Mouse (Mus musculus): Measurements from ENCODE around the gene Rpl35. TPM values are rescaled to one million over a fixed set of nuclear protein-coding genes. Genes with fewer than 3 reads are reported as not detected.
"Not testable (repeated sequence)": the region's sequence is repeated elsewhere in the genome, so short reads cannot be mapped to it uniquely, and the experiment has no call there.

The Rpl35 gene
- polyA plus RNA-seq (2012; ENCODE audit: insufficient read depth, low replicate concordance), result 34.1 and 180 TPM in 2 replicates

GRCm38 (mm10) chr2:39005574-39006079, at the start of gene Rpl35:
Rpl35 (minus strand) TSS chr2:39005624.
- Histone ChIP-seq H3K36me3 (replicated peaks; ENCODE audit: low read length) (peaks cover 39% of the 10 kb centered on the region), H3K27me3 (replicated peaks) (no peaks in the 10 kb centered on the region), H3K4me1 (peaks cover 72% of the 10 kb centered on the region), H3K9me3 (no peaks in the 10 kb centered on the region), H3K4me3 (replicated peaks) (peak within 1 kb of the TSS; percentile 93)
- TF ChIP-seq FLI1 (IDR thresholded peaks at IDR 0.05; ENCODE audit: low read length) (no peak), GATA1 (IDR thresholded peaks at IDR 0.05; ENCODE audit: borderline replicate concordance, low read length) (no peak)

GRCm38 (mm10) chr2:39048515-39048914, 43.1 kb upstream of the Rpl35 start:
- Histone ChIP-seq H3K36me3 (replicated peaks; ENCODE audit: low read length) (peaks cover 92% of the 10 kb centered on the region), H3K9me3 (no peaks in the 10 kb centered on the region), H3K27me3 (replicated peaks) (no peaks in the 10 kb centered on the region), H3K4me1 (no peaks in the 10 kb centered on the region), H3K4me3 (replicated peaks) (no peak overlapping the region)
- TF ChIP-seq GATA1 (IDR thresholded peaks at IDR 0.05; ENCODE audit: borderline replicate concordance, low read length) (no peak), FLI1 (IDR thresholded peaks at IDR 0.05; ENCODE audit: low read length) (no peak)

- Histone ChIP-seq H3K4me1 (no peaks in the 10 kb centered on the region), H3K36me3 (replicated peaks; ENCODE audit: low read length) (peaks cover 85% of the 10 kb centered on the region), H3K27me3 (replicated peaks) (no peaks in the 10 kb centered on the region), H3K9me3 (no peaks in the 10 kb centered on the region), H3K4me3 (replicated peaks) (no peak overlapping the region)
- TF ChIP-seq GATA1 (IDR thresholded peaks at IDR 0.05; ENCODE audit: borderline replicate concordance, low read length), result no peak
- no peak for TF ChIP-seq FLI1 (IDR thresholded peaks at IDR 0.05; ENCODE audit: low read length)
These were observed 34.8 kb upstream of the Rpl35 start for GRCm38 (mm10) chr2:39040215-39040614.

GRCm38 (mm10) chr2:39031611-39032010, 26.2 kb upstream of the Rpl35 start:
- Histone ChIP-seq H3K9me3 (no peaks in the 10 kb centered on the region), H3K27me3 (replicated peaks) (no peaks in the 10 kb centered on the region), H3K36me3 (replicated peaks; ENCODE audit: low read length) (peaks cover 82% of the 10 kb centered on the region), H3K4me1 (peaks cover 38% of the 10 kb centered on the region), H3K4me3 (replicated peaks) (no peak overlapping the region)
- TF ChIP-seq FLI1 (IDR thresholded peaks at IDR 0.05; ENCODE audit: low read length) (no peak), GATA1 (IDR thresholded peaks at IDR 0.05; ENCODE audit: borderline replicate concordance, low read length) (no peak)

GRCm38 (mm10) chr2:39020004-39020403, 14.6 kb upstream of the Rpl35 start:
- no peak for TF ChIP-seq FLI1 (IDR thresholded peaks at IDR 0.05; ENCODE audit: low read length)
- TF ChIP-seq GATA1 (IDR thresholded peaks at IDR 0.05; ENCODE audit: borderline replicate concordance, low read length), result no peak
- Histone ChIP-seq H3K36me3 (replicated peaks; ENCODE audit: low read length) (peaks cover 93% of the 10 kb centered on the region), H3K4me3 (replicated peaks) (no peak overlapping the region), H3K27me3 (replicated peaks) (no peaks in the 10 kb centered on the region), H3K9me3 (no peaks in the 10 kb centered on the region), H3K4me1 (no peaks in the 10 kb centered on the region)

- H3K4me3 ChIP-seq (replicated peaks), result no peak overlapping the region
- H3K36me3 ChIP-seq (replicated peaks; ENCODE audit: low read length), result peaks cover 96% of the 10 kb centered on the region
- H3K4me1 ChIP-seq, result peaks cover 16% of the 10 kb centered on the region
- TF ChIP-seq FLI1 (IDR thresholded peaks at IDR 0.05; ENCODE audit: low read length), result no peak
- TF ChIP-seq GATA1 (IDR thresholded peaks at IDR 0.05; ENCODE audit: borderline replicate concordance, low read length), result no peak
- no peaks in the 10 kb centered on the region for H3K27me3 ChIP-seq (replicated peaks)
- no peaks in the 10 kb centered on the region for H3K9me3 ChIP-seq
These were observed 11.2 kb upstream of the Rpl35 start for GRCm38 (mm10) chr2:39016581-39016980.

- H3K9me3 ChIP-seq, result no peaks in the 10 kb centered on the region
- H3K36me3 ChIP-seq (replicated peaks; ENCODE audit: low read length), result peaks cover 77% of the 10 kb centered on the region
- peak overlapping the region; percentile 9 for H3K4me3 ChIP-seq (replicated peaks)
- TF ChIP-seq GATA1 (IDR thresholded peaks at IDR 0.05; ENCODE audit: borderline replicate concordance, low read length), result no peak
- no peak for TF ChIP-seq FLI1 (IDR thresholded peaks at IDR 0.05; ENCODE audit: low read length)
- H3K4me1 ChIP-seq, result peaks cover 48% of the 10 kb centered on the region
- H3K27me3 ChIP-seq (replicated peaks), result no peaks in the 10 kb centered on the region
These were observed 7.4 kb upstream of the Rpl35 start for GRCm38 (mm10) chr2:39012768-39013279.

GRCm38 (mm10) chr2:39011971-39012370, 6.5 kb upstream of the Rpl35 start:
- Histone ChIP-seq H3K36me3 (replicated peaks; ENCODE audit: low read length) (peaks cover 68% of the 10 kb centered on the region), H3K4me1 (peaks cover 51% of the 10 kb centered on the region), H3K4me3 (replicated peaks) (no peak overlapping the region), H3K9me3 (no peaks in the 10 kb centered on the region), H3K27me3 (replicated peaks) (no peaks in the 10 kb centered on the region)
- no peak for TF ChIP-seq FLI1 (IDR thresholded peaks at IDR 0.05; ENCODE audit: low read length)
- no peak for TF ChIP-seq GATA1 (IDR thresholded peaks at IDR 0.05; ENCODE audit: borderline replicate concordance, low read length)

GRCm38 (mm10) chr2:39011264-39011663, 5.8 kb upstream of the Rpl35 start:
- no peak for TF ChIP-seq GATA1 (IDR thresholded peaks at IDR 0.05; ENCODE audit: borderline replicate concordance, low read length)
- no peak for TF ChIP-seq FLI1 (IDR thresholded peaks at IDR 0.05; ENCODE audit: low read length)
- peaks cover 61% of the 10 kb centered on the region for H3K36me3 ChIP-seq (replicated peaks; ENCODE audit: low read length)
- no peak overlapping the region for H3K4me3 ChIP-seq (replicated peaks)
- no peaks in the 10 kb centered on the region for H3K9me3 ChIP-seq
- H3K27me3 ChIP-seq (replicated peaks), result no peaks in the 10 kb centered on the region
- peaks cover 58% of the 10 kb centered on the region for H3K4me1 ChIP-seq

GRCm38 (mm10) chr2:39010144-39010543, 4.7 kb upstream of the Rpl35 start:
- H3K9me3 ChIP-seq; H3K4me3 ChIP-seq (replicated peaks); H3K27me3 ChIP-seq (replicated peaks): not testable (repeated sequence)
- Histone ChIP-seq H3K4me1 (peaks cover 65% of the 10 kb centered on the region), H3K36me3 (replicated peaks; ENCODE audit: low read length) (peaks cover 50% of the 10 kb centered on the region)
